Mouse (Mus musculus): ENCODE measurements at regions not wholly inside any gene's neighbourhood (a gene's known extent, or its start where the extent isn't known, plus 50 kb on each side); places are given as distances from the start of the nearest gene placed in this dataset.

GRCm38 (mm10) chr14:104053697-104054096, 209.5 kb upstream of the Ednrb start:
- Histone ChIP-seq H3K4me2 (replicated peaks) (no peak overlapping the region), H3K4me1 (no peaks in the 10 kb centered on the region), H3K36me3 (no peaks in the 10 kb centered on the region), H3K9ac (no peak overlapping the region), H3K27ac (replicated peaks) (no peak overlapping the region), H3K27me3 (no peaks in the 10 kb centered on the region), H3K9me3 (replicated peaks) (no peaks in the 10 kb centered on the region), H3K4me3 (replicated peaks) (no peak overlapping the region)
- no peak for ATAC-seq (ENCODE audit: insufficient number of reproducible peaks, low FRiP score, low TSS enrichment, low read depth)
- 87% methylated on average over 1 of the region's 1 CpGs for WGBS

- Histone ChIP-seq H3K9ac (no peak overlapping the region), H3K9me3 (replicated peaks) (no peaks in the 10 kb centered on the region), H3K4me3 (replicated peaks) (no peak overlapping the region), H3K4me2 (replicated peaks) (no peak overlapping the region), H3K27me3 (peaks cover 5% of the 10 kb centered on the region; the same call in 1 of the 2 replicates), H3K27ac (replicated peaks) (no peak overlapping the region), H3K4me1 (no peaks in the 10 kb centered on the region), H3K36me3 (no peaks in the 10 kb centered on the region)
- ATAC-seq (ENCODE audit: insufficient number of reproducible peaks, low FRiP score, low TSS enrichment, low read depth), result 0 out of 2 replicates have a peak, but pooled peaks have one; percentile 29
- WGBS, result 9% methylated on average over 13 of the region's 13 CpGs
Observed at GRCm38 (mm10) chr14:104038628-104039325, 194.6 kb upstream of the Ednrb start.

DNA sequence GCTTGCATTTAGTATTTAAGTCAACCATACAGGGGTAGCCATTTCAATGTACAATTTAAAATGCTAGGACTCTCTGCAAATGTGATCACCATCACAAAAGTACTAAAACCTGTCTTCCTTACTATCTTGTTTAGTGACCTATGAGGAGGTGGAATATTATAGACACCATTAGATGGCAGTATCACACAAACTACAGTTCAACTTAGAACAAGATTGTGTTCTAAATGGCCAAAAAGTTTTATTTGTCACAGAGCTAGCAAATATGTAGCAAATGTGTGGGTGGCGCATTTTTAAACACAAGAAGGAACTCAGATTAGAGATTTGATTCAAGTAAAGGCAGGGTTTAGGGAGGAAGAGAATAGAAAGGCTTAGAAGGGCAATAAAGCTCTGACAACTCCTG, 189.4 kb upstream of the Ednrb start:
- Histone ChIP-seq H3K4me1 (no peaks in the 10 kb centered on the region), H3K36me3 (no peaks in the 10 kb centered on the region), H3K9ac (no peak overlapping the region), H3K27ac (replicated peaks) (no peak overlapping the region), H3K4me3 (replicated peaks) (no peak overlapping the region), H3K27me3 (peaks cover 6% of the 10 kb centered on the region; the same call in 1 of the 2 replicates), H3K4me2 (replicated peaks) (no peak overlapping the region), H3K9me3 (replicated peaks) (no peaks in the 10 kb centered on the region)
- 29% methylated on average over 1 of the region's 1 CpGs for whole genome bisulfite sequencing
- no peak for ATAC-seq (ENCODE audit: insufficient number of reproducible peaks, low FRiP score, low TSS enrichment, low read depth)

DNA sequence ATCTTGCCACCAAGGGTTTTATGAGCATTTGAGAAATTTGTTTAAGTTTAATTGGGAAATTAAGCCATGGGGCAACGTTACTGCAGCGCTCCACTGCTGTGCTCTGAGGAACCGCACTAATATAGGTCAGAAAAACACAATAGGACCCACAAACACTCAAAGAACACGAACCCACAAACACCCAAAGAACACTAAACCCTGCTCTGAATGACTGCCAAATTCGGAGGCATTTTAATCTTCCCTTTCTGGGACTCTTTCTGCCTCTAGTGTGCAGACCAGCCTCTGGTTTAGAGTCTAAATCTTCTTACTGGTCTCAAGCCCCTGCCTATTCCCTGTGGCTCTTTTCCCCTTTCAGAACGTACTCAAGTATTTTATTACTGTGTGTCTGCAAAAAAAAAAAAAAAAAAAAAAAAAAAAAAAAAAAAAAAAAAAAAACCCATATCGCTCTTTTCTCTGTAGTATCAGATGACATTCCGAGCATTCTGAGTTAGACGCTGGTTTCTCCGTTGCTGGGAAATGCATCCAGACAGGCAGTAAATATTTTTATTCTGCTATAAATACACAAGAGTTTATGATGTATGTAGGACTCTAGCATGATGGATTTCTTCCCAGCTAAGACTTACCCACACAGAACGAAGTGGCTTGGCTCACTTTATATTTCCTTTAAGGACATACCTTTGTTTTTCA, 186.7 kb upstream of the Ednrb start:
- Histone ChIP-seq H3K36me3 (no peaks in the 10 kb centered on the region), H3K9me3 (replicated peaks) (no peaks in the 10 kb centered on the region), H3K27ac (replicated peaks) (no peak overlapping the region), H3K27me3 (0 out of 2 replicates have a peak, but pooled peaks cover 7% of the 10 kb centered on the region), H3K4me3 (replicated peaks) (no peak overlapping the region), H3K9ac (no peak overlapping the region), H3K4me2 (replicated peaks) (no peak overlapping the region), H3K4me1 (no peaks in the 10 kb centered on the region)
- WGBS, result 28% methylated on average over 11 of the region's 11 CpGs
- no peak for ATAC-seq (ENCODE audit: insufficient number of reproducible peaks, low FRiP score, low TSS enrichment, low read depth)

- 27% methylated on average over 20 of the region's 20 CpGs for WGBS
- Histone ChIP-seq H3K27ac (replicated peaks) (no peak overlapping the region), H3K4me3 (replicated peaks) (no peak overlapping the region), H3K4me1 (no peaks in the 10 kb centered on the region), H3K4me2 (replicated peaks) (no peak overlapping the region), H3K9me3 (replicated peaks) (no peaks in the 10 kb centered on the region), H3K9ac (no peak overlapping the region), H3K27me3 (0 out of 2 replicates have a peak, but pooled peaks cover 7% of the 10 kb centered on the region), H3K36me3 (no peaks in the 10 kb centered on the region)
- no peak for ATAC-seq (ENCODE audit: insufficient number of reproducible peaks, low FRiP score, low TSS enrichment, low read depth)
Observed at GRCm38 (mm10) chr14:104029668-104030530, 185.7 kb upstream of the Ednrb start.

GRCm38 (mm10) chr14:104027900-104028285, 183.7 kb upstream of the Ednrb start:
- H3K9ac ChIP-seq, result no peak overlapping the region
- H3K9me3 ChIP-seq (replicated peaks), result no peaks in the 10 kb centered on the region
- WGBS, result 79% methylated on average over 8 of the region's 8 CpGs
- H3K36me3 ChIP-seq, result no peaks in the 10 kb centered on the region
- H3K4me3 ChIP-seq (replicated peaks), result no peak overlapping the region
- no peaks in the 10 kb centered on the region for H3K4me1 ChIP-seq
- ATAC-seq (ENCODE audit: insufficient number of reproducible peaks, low FRiP score, low TSS enrichment, low read depth), result no peak
- 0 out of 2 replicates have a peak, but pooled peaks cover 7% of the 10 kb centered on the region for H3K27me3 ChIP-seq
- H3K4me2 ChIP-seq (replicated peaks), result no peak overlapping the region
- H3K27ac ChIP-seq (replicated peaks), result no peak overlapping the region

- Histone ChIP-seq H3K27ac (replicated peaks) (no peak overlapping the region), H3K36me3 (no peaks in the 10 kb centered on the region), H3K4me2 (replicated peaks) (peak overlapping the region; percentile 17; the same call in 1 of the 2 replicates), H3K4me3 (replicated peaks) (0 out of 2 replicates have a peak overlapping the region, but pooled peaks have one; percentile 16), H3K9ac (no peak overlapping the region), H3K9me3 (replicated peaks) (no peaks in the 10 kb centered on the region), H3K4me1 (no peaks in the 10 kb centered on the region), H3K27me3 (0 out of 2 replicates have a peak, but pooled peaks cover 7% of the 10 kb centered on the region)
- peak; percentile 19; the same call in 1 of the 2 replicates for ATAC-seq (ENCODE audit: insufficient number of reproducible peaks, low FRiP score, low TSS enrichment, low read depth)
- 22% methylated on average over 17 of the region's 17 CpGs for WGBS
Observed at GRCm38 (mm10) chr14:104027077-104027899, 183.1 kb upstream of the Ednrb start.

DNA sequence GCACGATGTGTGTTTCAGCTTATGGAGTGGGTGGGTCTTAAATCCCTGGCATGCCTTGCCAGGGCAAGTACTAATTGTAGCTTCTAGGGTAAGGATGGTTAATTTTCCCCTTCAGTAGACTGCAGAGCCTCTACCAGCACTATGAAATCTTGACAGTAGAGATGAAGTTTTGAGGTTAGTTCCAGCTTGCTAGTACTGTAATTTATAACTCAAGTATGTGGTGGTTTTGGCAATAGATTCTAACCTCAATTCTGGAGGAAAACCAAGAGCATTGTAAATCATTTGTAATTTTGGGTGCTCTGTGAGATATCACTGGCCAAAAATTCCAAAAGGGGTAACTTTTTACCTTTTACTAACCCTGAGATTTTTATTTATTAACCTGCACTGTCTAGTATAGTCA, 164.3 kb upstream of the Ednrb start:
- Histone ChIP-seq H3K4me3 (replicated peaks) (no peak overlapping the region), H3K4me2 (replicated peaks) (no peak overlapping the region), H3K9ac (no peak overlapping the region), H3K27me3 (no peaks in the 10 kb centered on the region), H3K4me1 (no peaks in the 10 kb centered on the region), H3K27ac (replicated peaks) (no peak overlapping the region), H3K9me3 (replicated peaks) (no peaks in the 10 kb centered on the region), H3K36me3 (no peaks in the 10 kb centered on the region)
- ATAC-seq (ENCODE audit: insufficient number of reproducible peaks, low FRiP score, low TSS enrichment, low read depth), result no peak
- WGBS, result 79% methylated on average over 1 of the region's 1 CpGs

DNA sequence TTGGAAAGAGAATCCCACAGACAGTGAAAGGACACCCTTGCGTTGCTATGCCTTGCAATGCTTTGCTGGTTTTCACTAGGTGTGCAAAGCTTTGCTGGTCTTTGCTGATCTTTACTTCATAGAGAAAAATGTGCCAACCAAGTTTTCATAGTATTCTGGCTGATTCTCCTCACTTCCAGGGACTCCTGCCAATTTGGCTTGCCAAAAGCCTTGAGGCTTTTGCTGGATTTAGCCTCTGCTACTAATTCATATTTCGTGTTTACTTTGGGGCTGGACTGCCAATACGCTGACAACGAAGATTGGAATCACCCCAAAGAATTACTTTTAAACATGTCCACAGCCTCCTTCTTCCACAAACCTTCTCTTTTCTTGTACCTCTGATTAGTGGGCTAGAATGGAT, 162.2 kb upstream of the Ednrb start:
- Histone ChIP-seq H3K4me3 (replicated peaks) (no peak overlapping the region), H3K4me1 (no peaks in the 10 kb centered on the region), H3K27me3 (no peaks in the 10 kb centered on the region), H3K27ac (replicated peaks) (no peak overlapping the region), H3K9me3 (replicated peaks) (no peaks in the 10 kb centered on the region), H3K36me3 (no peaks in the 10 kb centered on the region), H3K9ac (no peak overlapping the region), H3K4me2 (replicated peaks) (no peak overlapping the region)
- 47% methylated on average over 4 of the region's 4 CpGs for WGBS
- no peak for ATAC-seq (ENCODE audit: insufficient number of reproducible peaks, low FRiP score, low TSS enrichment, low read depth)

DNA sequence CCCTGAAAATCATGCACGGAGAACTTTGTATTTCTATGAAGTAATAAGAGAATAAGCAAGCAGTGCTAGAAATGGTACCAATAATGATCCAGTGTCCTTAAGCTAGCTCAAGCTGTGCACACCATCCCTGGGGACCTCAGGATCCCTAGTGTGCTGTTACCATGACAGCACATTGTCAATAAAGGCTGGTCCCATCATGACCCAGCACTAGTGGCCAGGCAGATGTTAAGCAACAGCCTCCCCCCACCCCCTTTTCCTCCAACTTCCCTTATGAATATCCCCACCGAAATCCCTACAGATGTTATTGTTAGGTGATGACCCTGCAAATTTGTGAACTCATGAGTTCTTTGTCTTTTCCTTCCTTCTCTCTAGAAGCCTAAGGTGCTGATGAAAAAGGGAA, 160.9 kb upstream of the Ednrb start:
- H3K27me3 ChIP-seq, result no peaks in the 10 kb centered on the region
- WGBS, result 81% methylated on average over 2 of the region's 2 CpGs
- no peak; the same call in 1 of the 2 replicates for ATAC-seq (ENCODE audit: insufficient number of reproducible peaks, low FRiP score, low TSS enrichment, low read depth)
- no peak overlapping the region for H3K4me3 ChIP-seq (replicated peaks)
- no peak overlapping the region for H3K4me2 ChIP-seq (replicated peaks)
- H3K27ac ChIP-seq (replicated peaks), result no peak overlapping the region
- no peaks in the 10 kb centered on the region for H3K9me3 ChIP-seq (replicated peaks)
- no peak overlapping the region for H3K9ac ChIP-seq
- no peaks in the 10 kb centered on the region for H3K36me3 ChIP-seq
- H3K4me1 ChIP-seq, result no peaks in the 10 kb centered on the region
